Mouse (Mus musculus) midbrain, embryonic 11.5 days (tissue): ENCODE data around the gene Sox2. TPM values are rescaled to one million over a fixed set of nuclear protein-coding genes. Genes with fewer than 3 reads are reported as not detected.

Experiments used
- ATAC-seq: fragments of 200-750 bp; cut with Nextera tagmentation; 2 replicates; pipeline ENCODE4 v1.8.0; 2017; ENCODE audit warnings: moderate TSS enrichment, moderate library complexity; ENCODE audit not compliant: low FRiP score
- DNase-seq: peaks from one replicate; pipeline ENCODE4 v3.0.0; 2015; ENCODE audit warnings: low spot score; ENCODE audit errors: missing footprints
- H3K27ac ChIP-seq: fragments of 300-500 bp; sonication (generic); 2 replicates; pipeline ENCODE4 v1.5.1; 2014; ENCODE audit warnings: low read depth, low read length
- H3K27me3 ChIP-seq: fragments of 300-500 bp; sonication (generic); 2 replicates; pipeline ENCODE4 v1.6.1; 2014; ENCODE audit warnings: mild to moderate bottlenecking, low read length, moderate library complexity, mixed read lengths; ENCODE audit not compliant: control insufficient read depth, insufficient read depth
- H3K36me3 ChIP-seq: fragments of 300-500 bp; sonication (generic); 2 replicates; pipeline ENCODE4 v1.6.1; 2014; ENCODE audit warnings: mild to moderate bottlenecking, low read length, moderate library complexity, mixed read lengths; ENCODE audit not compliant: control insufficient read depth, insufficient read depth
- H3K4me1 ChIP-seq: fragments of 300-500 bp; sonication (generic); 2 replicates; pipeline ENCODE4 v1.6.1; 2014; ENCODE audit warnings: low read length; ENCODE audit not compliant: control insufficient read depth, insufficient read depth
- H3K4me2 ChIP-seq: fragments of 300-500 bp; sonication (generic); 2 replicates; pipeline ENCODE4 v1.6.1; 2014; ENCODE audit warnings: mild to moderate bottlenecking, moderate library complexity
- H3K4me3 ChIP-seq: fragments of 300-500 bp; sonication (generic); 2 replicates; pipeline ENCODE4 v1.5.1; 2014; ENCODE audit warnings: low read depth, low read length
- H3K9ac ChIP-seq: fragments of 300-500 bp; sonication (generic); 2 replicates; pipeline ENCODE4 v1.6.1; 2014; ENCODE audit warnings: low read length
- H3K9me3 ChIP-seq: fragments of 300-500 bp; sonication (generic); 2 replicates; pipeline ENCODE4 v1.6.1; 2016; ENCODE audit warnings: low read length; ENCODE audit not compliant: control insufficient read depth
- WGBS: fragments of 180-500 bp; shearing (Covaris S2); extraction: QIAGEN DNeasy Blood & Tissue Kit; methylation state at CpG from one replicate; pipeline ENCODE4 v1.1.7; 2014; 5-methylcytosine and 5-hydroxymethylcytosine counted together
- polyA plus RNA-seq: library from polyadenylated mRNA; unstranded; fragments of >200 nt; fragmentation: Nextera tagmentation; extraction: Ambion mirVana; gene quantifications from 2 replicates; pipeline ENCODE4 v1.2.1, GENCODE M21; 2014

Gene Sox2
- polyA plus RNA-seq, 1 experiment from 2014 or later, result 48.7 TPM

DNA sequence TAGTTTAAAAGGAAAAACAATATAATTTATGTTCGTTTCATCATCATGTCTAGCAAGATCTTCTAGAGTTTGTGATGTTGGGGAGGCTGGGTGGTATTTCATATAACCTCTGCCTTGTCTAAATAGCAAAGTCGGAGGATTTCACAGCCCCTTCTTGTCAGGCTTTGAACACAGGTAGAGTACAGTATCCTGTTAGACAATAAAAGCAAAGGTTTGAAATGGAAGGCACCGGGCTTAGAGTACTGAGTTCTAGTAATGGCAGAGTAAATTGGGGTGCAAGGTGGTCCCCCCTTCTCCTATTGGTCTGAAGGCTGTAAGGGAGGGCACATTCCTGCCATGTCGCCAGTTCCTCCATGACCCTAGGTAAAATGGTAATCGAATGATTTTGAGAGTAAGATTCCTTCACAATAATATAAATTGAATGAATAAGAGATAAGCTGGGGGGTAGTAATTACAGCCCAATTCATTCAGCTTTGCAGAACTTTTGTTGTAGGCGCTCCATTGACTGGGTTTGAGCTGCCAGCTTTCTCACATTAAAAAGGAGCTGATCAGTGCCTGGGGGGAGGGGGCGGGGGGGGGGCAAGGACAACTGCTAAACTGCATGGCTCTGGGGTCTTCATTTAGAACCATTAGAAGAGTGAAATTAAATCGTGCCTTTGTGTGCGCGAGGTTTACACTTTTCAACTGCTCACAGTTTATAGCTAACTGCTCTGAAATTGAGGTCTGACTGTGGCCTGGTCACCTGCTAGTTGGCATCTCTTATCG is 5.3 kb downstream of the Sox2 start:
- Histone ChIP-seq H3K27ac (peak overlapping the region; percentile 93), H3K9me3 (no peaks in the 10 kb centered on the region), H3K36me3 (no peaks in the 10 kb centered on the region), H3K9ac (peak overlapping the region; percentile 99), H3K27me3 (0 out of 2 replicates have a peak, but pooled peaks cover 2% of the 10 kb centered on the region), H3K4me3 (peak overlapping the region; percentile 92), H3K4me2 (peak overlapping the region; percentile 89), H3K4me1 (peaks cover 41% of the 10 kb centered on the region)
- DNase-seq (peak; percentile 95), ATAC-seq (no peak)
- WGBS, result 5% methylated on average over 11 of the region's 11 CpGs

DNA sequence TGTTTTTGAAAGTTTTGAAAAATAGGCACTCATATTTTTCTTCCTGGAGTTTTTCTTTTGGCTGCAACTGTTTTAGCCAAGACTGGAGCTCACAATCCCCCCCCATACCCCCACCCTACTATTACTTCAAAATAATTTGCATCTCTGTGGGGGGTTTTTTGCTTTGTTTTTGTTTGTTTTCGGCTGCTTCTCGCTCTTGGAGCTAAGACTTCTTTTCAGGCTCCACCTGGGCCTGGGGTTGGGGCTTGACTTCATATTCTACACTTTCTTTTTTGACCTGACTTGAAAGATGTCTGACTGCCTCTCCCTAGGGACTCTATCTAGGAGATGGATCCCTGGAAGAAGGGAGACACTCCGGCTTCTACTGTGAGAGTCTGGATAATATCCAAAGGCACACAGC is 5.9 kb downstream of the Sox2 start:
- peak overlapping the region; percentile 89 for H3K4me2 ChIP-seq

DNA sequence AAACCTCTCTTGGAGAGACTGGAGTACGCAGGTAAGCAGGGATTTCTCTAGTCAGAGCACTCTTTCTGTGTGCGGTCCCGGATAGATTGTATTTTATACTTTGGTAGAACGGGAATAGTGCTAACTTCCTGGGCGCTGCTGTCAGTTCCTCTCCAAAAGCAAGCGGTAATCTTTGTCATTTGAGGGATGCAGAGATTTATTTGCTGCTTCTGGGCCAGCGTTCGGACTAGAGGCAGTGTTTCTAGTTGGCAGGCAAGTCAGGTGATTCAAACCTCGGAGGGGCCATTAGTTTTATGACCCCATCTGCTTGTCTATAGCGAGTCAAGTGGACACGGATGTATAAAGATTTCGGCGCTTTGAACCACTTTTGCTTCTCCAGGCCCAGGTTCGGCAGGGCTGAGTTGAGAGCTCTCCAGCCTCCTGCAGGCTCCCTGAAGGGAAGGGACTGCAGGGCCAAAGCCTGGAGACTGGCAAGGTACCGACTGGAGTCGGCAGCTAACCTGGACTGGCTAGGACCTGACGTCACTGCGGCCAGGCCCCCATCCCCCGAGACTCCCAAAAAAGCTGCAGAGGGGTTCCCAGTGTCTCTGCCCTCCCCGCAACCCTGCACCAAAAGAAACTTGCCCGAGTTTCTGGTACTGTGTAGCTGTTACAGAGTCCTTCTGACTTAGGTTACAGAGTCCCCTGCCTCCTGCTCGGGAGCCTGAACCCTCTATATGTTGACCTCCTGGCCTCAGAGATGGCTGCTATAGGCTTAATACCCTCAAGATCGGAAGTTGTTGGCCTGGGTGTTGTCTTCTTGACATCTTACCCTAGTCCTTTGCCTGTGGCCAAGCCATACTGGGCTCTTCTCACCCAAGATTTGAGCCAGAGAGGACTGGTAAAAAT is 6.9 kb downstream of the Sox2 start:
- DNase-seq, result peak; percentile 93
- peak overlapping the region; percentile 89 for H3K4me2 ChIP-seq

More for the DNA sequence above, 5.9 kb downstream of the Sox2 start:
- peaks cover 47% of the 10 kb centered on the region for H3K4me1 ChIP-seq
- no peaks in the 10 kb centered on the region for H3K36me3 ChIP-seq
- 0 out of 2 replicates have a peak, but pooled peaks cover 2% of the 10 kb centered on the region for H3K27me3 ChIP-seq
- H3K9ac ChIP-seq, result peak overlapping the region; percentile 99
- H3K27ac ChIP-seq, result peak overlapping the region; percentile 62
- ATAC-seq, result no peak
- DNase-seq, result no peak
- no peaks in the 10 kb centered on the region for H3K9me3 ChIP-seq
- WGBS, result 1% methylated on average over 3 of the region's 3 CpGs
- H3K4me3 ChIP-seq, result peak overlapping the region; percentile 92

DNA sequence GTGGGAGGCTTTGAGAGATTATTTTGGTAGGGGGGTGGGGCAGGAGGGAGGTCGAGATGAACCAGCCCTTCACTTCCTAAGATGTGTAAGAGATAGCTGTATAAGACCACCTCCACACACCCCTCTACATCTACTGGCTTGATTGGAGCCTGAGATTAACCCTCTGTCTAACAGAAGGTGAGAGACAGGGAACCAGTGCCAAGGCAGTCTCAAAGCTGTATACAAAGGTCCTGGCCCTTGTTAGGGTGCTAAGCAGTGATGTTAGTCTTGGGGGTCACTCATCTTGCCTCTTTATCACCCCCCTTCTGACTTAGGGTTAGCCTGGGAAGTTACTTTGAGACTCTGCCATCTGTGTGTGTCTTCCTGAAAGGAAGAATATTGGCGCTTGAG is 7.5 kb downstream of the Sox2 start:
- Histone ChIP-seq H3K4me2 (peak overlapping the region; percentile 89), H3K36me3 (no peaks in the 10 kb centered on the region), H3K27me3 (0 out of 2 replicates have a peak, but pooled peaks cover 2% of the 10 kb centered on the region), H3K9ac (peak overlapping the region; percentile 99), H3K9me3 (no peaks in the 10 kb centered on the region), H3K4me1 (peaks cover 61% of the 10 kb centered on the region), H3K4me3 (peak overlapping the region; percentile 92), H3K27ac (peak overlapping the region; percentile 62)
- 31% methylated on average over 2 of the region's 2 CpGs for WGBS
- ATAC-seq (no peak), DNase-seq (peak; percentile 88)

More for the DNA sequence above, 6.9 kb downstream of the Sox2 start:
- peak overlapping the region; percentile 92 for H3K4me3 ChIP-seq
- peaks cover 55% of the 10 kb centered on the region for H3K4me1 ChIP-seq
- H3K9ac ChIP-seq, result peak overlapping the region; percentile 99
- 0 out of 2 replicates have a peak, but pooled peaks cover 2% of the 10 kb centered on the region for H3K27me3 ChIP-seq
- 6% methylated on average over 23 of the region's 23 CpGs for WGBS
- ATAC-seq, result no peak
- H3K9me3 ChIP-seq, result no peaks in the 10 kb centered on the region
- no peaks in the 10 kb centered on the region for H3K36me3 ChIP-seq
- peak overlapping the region; percentile 62 for H3K27ac ChIP-seq

DNA sequence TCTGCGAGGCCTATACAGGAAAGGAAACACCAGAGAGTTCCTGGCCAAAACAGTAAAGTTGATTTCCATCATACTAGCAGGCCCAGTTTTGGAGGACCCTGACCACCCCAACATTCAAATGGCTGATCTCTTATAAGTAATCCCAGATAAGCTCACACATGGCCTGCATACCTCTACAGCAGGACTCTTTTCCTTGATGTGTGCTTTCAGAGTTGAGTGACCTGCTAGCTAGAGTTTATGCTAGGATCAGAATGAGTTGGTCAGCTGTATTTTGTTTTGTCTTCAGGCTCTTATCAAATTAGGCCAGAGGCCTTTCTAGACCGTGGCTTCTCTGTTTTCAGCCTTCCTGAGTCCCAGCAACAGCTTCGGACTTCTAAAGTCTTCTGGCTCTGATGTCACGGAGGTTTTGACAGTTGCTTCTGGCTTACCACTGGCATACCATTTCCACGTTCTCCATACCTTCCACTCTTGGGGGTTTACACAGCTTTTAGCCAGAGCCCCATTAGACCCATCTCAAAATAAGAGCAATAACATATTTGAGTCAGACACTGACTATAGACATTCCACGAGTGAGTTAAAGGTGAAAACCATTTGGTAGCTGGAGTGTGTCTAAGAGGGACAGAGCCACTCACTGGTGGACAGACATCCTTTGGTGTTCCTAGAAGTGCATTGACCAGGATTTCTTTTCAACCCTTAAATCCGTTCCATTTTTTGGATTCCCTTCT is 8.2 kb downstream of the Sox2 start:
- H3K4me3 ChIP-seq, result peak overlapping the region; percentile 92
- ATAC-seq (no peak), DNase-seq (peak; percentile 91)
- H3K27me3 ChIP-seq, result 0 out of 2 replicates have a peak, but pooled peaks cover 2% of the 10 kb centered on the region
- peaks cover 64% of the 10 kb centered on the region for H3K4me1 ChIP-seq
- H3K4me2 ChIP-seq, result peak overlapping the region; percentile 89
- H3K27ac ChIP-seq, result peak overlapping the region; percentile 98
- H3K9ac ChIP-seq, result peak overlapping the region; percentile 99
- no peaks in the 10 kb centered on the region for H3K9me3 ChIP-seq
- WGBS, result 29% methylated on average over 7 of the region's 7 CpGs
- H3K36me3 ChIP-seq, result no peaks in the 10 kb centered on the region

DNA sequence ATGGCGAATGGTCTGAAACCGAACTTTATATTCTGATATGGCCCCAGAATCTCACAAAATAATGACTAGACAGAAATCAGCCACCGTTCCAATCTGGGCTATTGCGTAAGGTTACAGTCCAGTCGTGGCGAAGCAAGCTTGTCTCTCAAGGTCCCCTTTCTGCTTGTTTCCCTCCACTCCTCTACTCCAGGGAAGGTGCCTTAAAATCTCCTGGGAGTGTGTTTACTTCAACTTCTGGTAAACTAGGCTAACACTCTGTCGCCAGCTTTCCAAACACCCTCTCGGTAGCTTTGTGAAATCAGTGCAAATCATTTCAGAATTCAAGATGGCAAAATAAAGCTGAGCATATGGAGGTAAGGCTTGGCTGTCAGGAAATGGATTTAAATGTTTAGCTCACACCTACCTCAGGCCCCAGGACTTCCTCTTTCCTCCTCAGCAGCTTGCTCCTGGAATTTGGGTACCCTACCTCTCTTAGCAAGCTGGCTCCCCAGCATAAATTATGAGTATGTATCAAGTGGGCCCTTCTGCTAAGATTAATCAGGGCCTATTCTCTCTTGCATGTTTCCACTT is 8.8 kb downstream of the Sox2 start:
- peak; percentile 92 for DNase-seq
- no peaks in the 10 kb centered on the region for H3K36me3 ChIP-seq
- H3K4me2 ChIP-seq, result peak overlapping the region; percentile 89
- 32% methylated on average over 8 of the region's 8 CpGs for WGBS
- H3K4me1 ChIP-seq, result peaks cover 70% of the 10 kb centered on the region
- peak overlapping the region; percentile 99 for H3K9ac ChIP-seq
- peak overlapping the region; percentile 98 for H3K27ac ChIP-seq
- H3K9me3 ChIP-seq, result no peaks in the 10 kb centered on the region
- 0 out of 2 replicates have a peak, but pooled peaks cover 2% of the 10 kb centered on the region for H3K27me3 ChIP-seq
- ATAC-seq, result no peak
- peak overlapping the region; percentile 92 for H3K4me3 ChIP-seq

DNA sequence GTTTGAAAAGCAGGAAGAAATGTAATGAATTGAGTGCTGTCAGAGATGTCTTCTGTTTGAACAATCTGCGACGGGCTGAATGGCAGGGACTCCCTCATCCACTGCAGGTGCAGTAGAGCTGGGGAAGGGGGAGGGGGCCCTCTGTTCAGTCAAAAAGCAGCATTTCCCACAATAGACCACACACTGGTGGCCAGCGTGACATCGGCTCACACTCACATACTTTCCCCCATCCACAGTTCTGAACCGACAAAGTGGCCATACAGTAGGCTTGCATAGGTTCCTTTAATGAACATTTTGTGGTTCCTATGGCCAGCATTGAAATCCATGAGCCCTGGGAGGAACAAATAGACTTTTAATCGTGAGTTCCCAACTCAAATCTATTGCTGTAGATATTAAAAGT is 9.7 kb downstream of the Sox2 start:
- 1% methylated on average over 6 of the region's 6 CpGs for WGBS
- peak overlapping the region; percentile 99 for H3K9ac ChIP-seq
- H3K4me1 ChIP-seq, result peaks cover 72% of the 10 kb centered on the region
- DNase-seq, result peak; percentile 96
- peak overlapping the region; percentile 98 for H3K27ac ChIP-seq
- no peaks in the 10 kb centered on the region for H3K9me3 ChIP-seq
- ATAC-seq, result peak; percentile 76
- peak overlapping the region; percentile 24 for H3K4me3 ChIP-seq
- 0 out of 2 replicates have a peak, but pooled peaks cover 2% of the 10 kb centered on the region for H3K27me3 ChIP-seq
- H3K4me2 ChIP-seq, result peak overlapping the region; percentile 89
- H3K36me3 ChIP-seq, result no peaks in the 10 kb centered on the region

DNA sequence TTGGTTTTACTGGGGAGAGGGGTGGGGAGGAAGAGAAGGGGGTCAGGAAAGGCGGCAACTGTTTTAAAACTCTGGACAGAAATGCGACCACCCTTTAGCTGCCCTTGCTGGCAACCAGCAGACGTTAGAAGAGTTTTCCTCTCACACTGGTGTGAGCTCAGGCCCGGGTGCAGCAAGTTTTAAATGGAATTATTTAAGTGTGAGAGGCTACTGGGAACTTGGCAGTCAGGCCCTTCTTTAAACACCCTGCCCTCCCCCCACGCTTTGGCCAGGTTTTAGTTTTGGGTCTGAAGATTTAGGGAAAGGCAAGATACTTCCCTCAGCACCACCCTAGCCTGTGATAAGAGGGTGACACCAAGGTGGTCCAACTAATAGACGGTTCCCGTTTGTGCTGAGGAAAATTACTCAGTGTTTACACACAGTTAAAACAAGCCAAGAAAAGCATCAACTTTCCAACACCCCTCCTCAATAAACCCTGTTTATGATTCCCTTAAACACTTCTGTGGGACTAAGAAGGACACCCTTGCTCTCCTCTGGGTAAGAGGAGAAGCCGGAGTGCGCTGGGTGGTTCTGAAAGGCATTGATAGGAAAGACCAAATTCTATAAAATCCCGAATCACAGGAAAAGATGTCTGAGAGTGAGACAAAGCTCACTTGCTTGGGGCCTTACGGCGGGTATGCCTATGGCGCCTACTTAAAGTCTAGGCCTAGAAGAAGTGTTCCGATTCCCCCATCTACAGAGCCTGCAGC is 10.5 kb downstream of the Sox2 start:
- ATAC-seq (no peak), DNase-seq (peak; percentile 95)
- no peaks in the 10 kb centered on the region for H3K9me3 ChIP-seq
- 4% methylated on average over 14 of the region's 14 CpGs for WGBS
- peak overlapping the region; percentile 24 for H3K4me3 ChIP-seq
- peak overlapping the region; percentile 98 for H3K27ac ChIP-seq
- peak overlapping the region; percentile 99 for H3K9ac ChIP-seq
- H3K4me2 ChIP-seq, result peak overlapping the region; percentile 89
- H3K27me3 ChIP-seq, result 0 out of 2 replicates have a peak, but pooled peaks cover 2% of the 10 kb centered on the region
- no peaks in the 10 kb centered on the region for H3K36me3 ChIP-seq
- peaks cover 73% of the 10 kb centered on the region for H3K4me1 ChIP-seq
